Mouse (Mus musculus) kidney, postnatal 14 days (tissue): ENCODE results near the gene Gm45234.

Experiments
- DNase-seq: peaks from one replicate; pipeline ENCODE4 v3.0.0; 2022; ENCODE audit warnings: mixed read lengths

Gene Gm45234

GRCm38 (mm10) chr6:124765951-124766350, 10.1 kb upstream of the Gm45234 start:
- DNase-seq = no peak

GRCm38 (mm10) chr6:124759259-124759658, 3.4 kb upstream of the Gm45234 start:
- DNase-seq = peak; percentile 92

DNA sequence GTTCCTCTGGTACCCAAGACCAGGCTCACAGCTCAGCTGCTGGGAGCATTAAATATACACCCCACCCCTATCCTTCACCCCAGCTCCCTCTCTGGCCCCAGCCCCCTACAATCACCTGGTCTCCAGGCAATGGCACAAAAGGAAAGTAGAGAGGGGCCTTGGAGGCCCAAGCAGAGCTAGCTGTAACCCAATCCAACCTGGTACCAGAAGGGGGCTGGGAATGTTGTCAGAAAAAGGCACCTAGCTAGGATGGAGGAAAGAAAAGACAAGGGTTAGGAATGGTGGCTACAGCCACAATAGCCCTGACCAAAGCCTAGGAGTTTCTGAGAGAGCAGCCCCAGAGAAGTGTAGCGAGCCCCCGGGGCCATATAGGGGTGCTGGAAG, 3.0 kb upstream of the Gm45234 start:
- no peak for DNase-seq

- peak; percentile 66 for DNase-seq
These were observed 2.4 kb upstream of the Gm45234 start for GRCm38 (mm10) chr6:124757909-124758848.

GRCm38 (mm10) chr6:124757351-124757880, 1.6 kb upstream of the Gm45234 start:
- no peak for DNase-seq

- peak; percentile 91 for DNase-seq
These were observed 980 bp upstream of the Gm45234 start for GRCm38 (mm10) chr6:124756652-124757350.

DNA sequence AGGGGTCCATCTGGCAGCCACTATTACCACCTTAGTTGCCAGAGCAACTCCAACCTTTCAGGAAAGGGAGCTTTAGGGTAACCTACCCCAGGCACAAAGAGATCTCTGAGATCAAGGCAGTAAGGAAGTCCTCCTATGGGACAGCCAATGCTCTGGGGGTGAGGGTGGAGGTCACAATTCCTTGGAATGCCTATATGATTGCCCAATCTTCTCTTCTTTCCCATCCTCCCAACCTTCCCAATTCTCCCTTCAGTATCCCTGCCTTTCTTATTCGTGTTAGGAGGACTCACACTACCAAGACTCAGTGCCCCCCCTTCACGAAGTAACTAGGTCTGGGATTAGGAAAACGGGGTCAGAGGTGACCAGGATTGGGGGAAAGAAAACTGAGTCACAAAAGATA, 515 bp downstream of the Gm45234 start:
- DNase-seq = no peak

- no peak for DNase-seq
These were observed 2.0 kb downstream of the Gm45234 start for GRCm38 (mm10) chr6:124753861-124754260.

- no peak for DNase-seq
These were observed 5.4 kb downstream of the Gm45234 start for GRCm38 (mm10) chr6:124750405-124750804.

GRCm38 (mm10) chr6:124746654-124747632, 8.9 kb downstream of the Gm45234 start:
- no peak for DNase-seq

DNA sequence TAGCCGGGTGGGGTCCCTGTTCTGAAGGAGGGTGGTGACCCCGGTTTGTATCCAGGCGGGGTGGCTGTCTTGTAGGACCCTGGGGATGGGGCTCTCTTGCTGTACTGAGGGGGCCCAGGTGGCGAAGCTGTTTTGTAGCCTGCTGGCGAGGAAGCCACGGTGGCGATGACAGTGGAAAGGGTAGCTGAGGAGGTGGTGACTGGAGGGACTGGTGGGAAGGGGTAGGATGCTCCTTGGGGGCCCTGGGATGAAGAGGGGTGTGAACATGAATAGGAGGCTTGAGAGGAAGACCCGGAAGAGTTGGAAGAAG, 9.6 kb downstream of the Gm45234 start:
- no peak for DNase-seq

- DNase-seq = peak; percentile 97
These were observed 10.1 kb downstream of the Gm45234 start for GRCm38 (mm10) chr6:124745490-124746295.

DNA sequence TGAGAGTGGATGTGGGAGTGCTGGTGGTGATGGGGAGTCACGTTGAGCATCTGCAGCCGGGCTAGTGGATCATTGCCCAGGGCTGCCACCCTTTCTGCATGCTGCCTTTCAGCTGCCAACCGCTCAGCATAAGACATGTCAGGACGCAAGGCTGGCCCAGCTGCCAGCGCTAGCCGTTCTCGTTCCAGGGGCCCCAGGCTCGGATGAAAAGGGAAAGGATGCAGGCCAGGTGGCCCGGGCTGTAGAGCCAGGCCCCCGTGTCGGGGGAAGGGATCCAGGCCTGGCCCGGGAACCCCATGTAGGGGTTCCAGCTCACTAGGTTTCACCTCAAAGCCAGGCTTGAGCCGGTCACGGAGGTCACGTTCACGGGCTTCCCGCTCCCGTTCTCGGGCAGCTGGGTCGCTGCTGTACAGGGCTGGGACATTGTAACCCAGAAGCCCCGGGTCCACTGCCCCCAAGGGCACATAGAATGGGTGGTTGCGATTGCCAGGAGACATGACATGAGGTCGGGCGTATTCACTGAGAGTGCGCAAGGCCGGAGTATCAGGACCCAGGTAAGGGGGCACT, 11.0 kb downstream of the Gm45234 start:
- DNase-seq = no peak

GRCm38 (mm10) chr6:124743647-124744046, 12.2 kb downstream of the Gm45234 start:
- no peak for DNase-seq

DNA sequence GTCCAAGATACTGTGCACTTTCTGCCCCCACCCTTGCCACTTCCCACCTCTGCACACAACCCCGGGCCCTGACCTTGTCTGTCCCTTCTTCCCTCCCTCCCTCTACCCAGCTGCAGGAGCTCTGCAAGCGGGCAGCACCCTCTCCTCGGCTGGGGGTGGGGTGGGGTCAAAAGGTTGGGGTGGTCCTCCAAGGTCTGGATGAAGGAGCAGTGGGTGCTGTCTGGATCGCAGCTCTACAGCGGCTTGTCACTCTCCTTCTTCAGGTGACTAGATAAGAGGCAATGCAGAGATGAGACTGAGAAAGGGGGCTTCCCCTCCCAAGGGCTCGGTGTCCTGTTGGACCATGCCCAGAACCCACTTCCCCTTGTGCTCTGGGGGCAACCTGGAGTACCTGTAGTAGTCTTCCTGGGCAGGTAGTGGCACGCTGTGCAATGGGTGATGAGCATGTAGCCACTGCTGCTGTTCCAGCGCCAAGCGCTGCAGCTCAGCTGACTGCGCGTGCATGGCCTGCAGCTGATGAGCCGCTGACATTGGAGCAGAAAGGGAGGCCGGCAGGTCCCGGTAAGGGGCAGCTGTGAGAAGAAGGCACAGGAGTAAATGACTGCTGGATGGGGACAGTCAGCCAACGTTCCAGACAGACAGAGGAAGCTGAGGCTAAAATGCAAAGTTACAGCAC, 12.8 kb downstream of the Gm45234 start:
- peak; percentile 16 for DNase-seq

DNA sequence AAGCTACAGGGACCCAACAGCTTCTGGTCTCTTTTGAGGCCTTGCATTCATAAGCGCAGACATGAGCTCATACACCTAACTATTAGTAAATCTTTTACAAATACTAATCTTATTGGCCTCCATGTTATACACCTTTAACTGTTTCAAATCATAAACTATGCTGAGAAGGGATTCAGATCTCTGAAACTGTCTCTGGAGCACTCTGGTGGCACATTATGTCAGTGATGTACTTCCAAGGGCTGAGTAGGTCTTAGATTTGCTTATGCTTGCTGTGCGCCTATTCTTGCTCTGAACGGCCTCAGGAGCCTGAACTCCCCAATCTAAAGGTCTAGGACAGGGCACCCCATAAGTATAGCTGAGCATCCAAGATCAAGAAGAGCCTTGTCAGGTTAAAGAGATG, 14.0 kb downstream of the Gm45234 start:
- no peak for DNase-seq

DNA sequence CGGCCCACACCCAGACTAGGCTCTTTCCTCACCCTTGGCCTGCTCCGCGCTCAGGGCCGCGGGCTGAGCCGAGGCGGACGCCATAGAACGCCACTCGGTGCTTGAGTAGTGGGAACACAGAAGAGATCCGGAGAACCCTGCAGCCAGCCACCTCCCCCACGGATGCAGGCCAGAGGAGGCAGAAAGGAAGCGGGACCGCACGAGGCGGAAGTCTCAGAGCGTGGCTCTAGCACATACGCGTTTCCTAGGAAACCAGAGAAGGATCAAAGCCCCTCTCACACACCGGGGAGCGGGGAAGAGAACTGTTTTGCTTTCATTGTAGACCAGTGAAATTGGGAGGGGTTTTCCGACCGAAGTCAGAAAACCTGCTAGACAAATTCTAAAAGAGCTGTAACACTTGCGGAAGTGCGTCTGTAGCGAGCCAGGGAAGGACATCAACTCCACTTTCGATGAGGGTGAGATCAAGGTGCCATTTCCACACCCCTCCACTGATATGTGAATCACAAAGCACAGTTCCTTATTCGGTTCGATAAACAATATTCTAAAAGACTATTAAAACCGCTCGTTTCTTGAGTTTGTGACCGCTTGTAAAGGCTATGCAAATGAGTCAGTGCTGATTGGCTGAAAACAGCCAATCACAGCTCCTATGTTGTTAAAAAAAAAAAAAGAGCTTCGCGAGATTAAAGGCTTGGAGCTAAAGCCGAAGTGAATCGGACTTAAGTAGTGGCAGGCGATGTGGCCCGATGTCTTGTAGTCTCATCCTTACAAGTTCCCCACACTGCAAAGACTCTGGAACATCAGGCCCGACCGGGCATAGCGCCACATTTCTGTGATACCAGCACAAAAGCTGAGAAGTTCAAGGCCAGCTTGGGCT, 14.7 kb downstream of the Gm45234 start, which contains the start of gene Grcc10:
TSS of gene Grcc10 (minus strand) at position 487 of the 874 bp plus-strand sequence.
- peak; percentile 91 for DNase-seq

GRCm38 (mm10) chr6:124740211-124740887, 15.5 kb downstream of the Gm45234 start:
- peak; percentile 63 for DNase-seq

DNA sequence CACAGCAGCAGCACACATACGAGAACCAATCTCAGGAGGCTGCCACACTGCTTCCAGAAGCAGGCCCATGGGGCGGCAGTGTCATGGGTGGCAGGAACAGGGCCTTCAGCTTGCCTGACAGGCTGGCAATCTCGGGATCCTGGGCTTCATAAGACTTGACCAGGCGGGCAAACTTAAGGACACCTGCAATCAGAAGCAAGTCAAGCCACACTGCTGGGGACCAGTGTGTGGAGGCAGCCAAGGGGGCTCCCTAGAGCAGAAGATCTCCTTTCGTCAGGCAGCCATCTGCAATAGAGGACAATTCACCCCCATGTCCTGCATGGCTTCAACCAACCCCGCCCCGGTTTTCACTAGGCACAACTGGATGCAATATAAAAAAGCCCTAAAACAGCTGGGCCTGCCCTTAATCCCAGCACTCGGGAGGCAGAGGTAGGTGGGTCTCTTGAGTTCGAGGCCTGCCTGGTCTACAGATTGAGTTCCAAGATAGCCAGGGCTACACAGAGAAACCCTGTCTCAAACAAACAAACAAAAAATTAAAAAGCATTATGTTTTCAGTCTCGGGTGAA, 16.5 kb downstream of the Gm45234 start:
- no peak for DNase-seq
